Mouse (Mus musculus): Measurements from ENCODE around the gene Slc9a8.

- TF ChIP-seq CTCF (IDR thresholded peaks at IDR 0.05; ENCODE audit: extremely low read depth, insufficient read length, insufficient replicate concordance, low read depth, low read length), result no peak
- no peak for TF ChIP-seq POLR2A (IDR thresholded peaks at IDR 0.05; ENCODE audit: low read depth, low read length)
Measured at GRCm38 (mm10) chr2:167420811-167421241, 686 bp upstream of the Slc9a8 start.

All from small intestine, adult 2 months (tissue).